Mouse (Mus musculus): ENCODE measurements around the gene Rpl31.

Gene Rpl31

DNA sequence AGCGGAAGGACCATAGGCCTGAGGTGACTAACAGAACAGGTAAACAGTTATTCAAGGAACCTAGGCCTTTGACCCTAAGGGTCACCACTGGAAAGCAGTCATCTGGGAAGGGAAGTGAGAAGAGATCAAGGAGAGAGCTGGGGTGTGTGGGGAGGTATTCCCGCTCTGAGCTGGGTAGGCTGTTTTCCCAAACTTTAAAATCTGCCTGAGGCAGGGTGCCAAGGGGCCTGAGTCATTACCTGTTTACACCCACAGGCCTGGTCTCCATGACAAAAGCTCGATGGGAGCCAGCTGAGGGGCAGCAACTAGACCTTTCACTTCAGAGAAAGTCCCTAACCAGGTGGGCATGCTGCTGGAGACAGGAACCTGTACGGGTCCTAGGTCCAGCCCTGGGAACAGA is 31.6 kb downstream of the Rpl31 start:
- CTCF ChIA-PET: no interaction called here

GRCm38 (mm10) chr1:39400173-39400572 is 32.5 kb downstream of the Rpl31 start:
- CTCF ChIA-PET: no interaction called here

GRCm38 (mm10) chr1:39407108-39407507 is 39.5 kb downstream of the Rpl31 start:
- CTCF ChIA-PET: no interaction called here

GRCm38 (mm10) chr1:39408123-39408522 is 40.5 kb downstream of the Rpl31 start:
- CTCF ChIA-PET: no interaction called here

DNA sequence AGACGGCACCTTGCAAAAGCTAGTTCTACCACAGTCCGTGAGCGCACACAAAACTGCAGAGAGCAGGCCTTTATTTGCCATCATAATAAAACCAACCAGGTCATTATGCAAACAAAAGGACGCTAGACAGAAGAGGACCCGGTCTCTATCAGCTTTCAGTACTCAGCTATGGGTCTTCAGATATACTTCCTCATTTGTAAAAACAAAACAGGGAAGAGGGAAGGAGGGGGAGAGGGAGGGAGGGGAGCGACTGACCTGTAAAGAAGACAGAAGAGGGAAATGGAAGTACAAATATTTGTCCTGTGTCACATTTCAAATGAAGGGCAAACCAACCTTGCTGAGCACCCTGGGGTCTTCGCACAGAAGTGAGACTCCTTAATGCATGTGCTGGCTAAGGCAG is 41.0 kb downstream of the Rpl31 start:
- CTCF ChIA-PET: no interaction called here

- CTCF ChIA-PET: no interaction called here
Measured at GRCm38 (mm10) chr1:39410085-39410821, 42.6 kb downstream of the Rpl31 start.

DNA sequence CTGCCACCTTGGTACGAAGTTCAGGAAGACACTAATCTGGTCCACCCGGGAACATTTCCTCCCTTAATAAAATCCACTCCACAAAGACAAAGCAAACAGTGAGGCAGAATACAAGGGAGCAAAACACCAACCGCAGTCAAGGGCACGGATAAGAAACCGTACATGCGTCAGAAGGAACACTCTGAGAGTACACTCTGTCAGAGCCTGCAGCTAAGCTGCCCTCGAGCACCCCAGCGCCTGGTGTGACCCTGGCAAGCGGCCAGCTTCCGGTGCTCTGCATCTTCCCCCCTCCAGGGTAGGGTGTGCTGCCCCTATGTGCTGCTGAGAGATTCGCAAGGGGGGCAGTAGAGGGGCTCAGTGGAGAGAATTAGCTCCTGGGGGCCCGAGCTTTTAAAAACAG is 50.2 kb downstream of the Rpl31 start:
- CTCF ChIA-PET: interaction anchor here (0.9 to 1.0 kb wide), 2 partner anchors 12 to 45 kb away, joined by 3 to 4 read pairs; no protein-coding TSS in a partner anchor

GRCm38 (mm10) chr1:39418852-39419251 is 51.2 kb downstream of the Rpl31 start:
- CTCF ChIA-PET: no interaction called here

- CTCF ChIA-PET: no interaction called here
Measured at GRCm38 (mm10) chr1:39420987-39421386, 53.3 kb downstream of the Rpl31 start.

Measured in spleen, embryonic (tissue).